Mouse (Mus musculus): ENCODE measurements around the gene Git2. TPM values are rescaled to one million over a fixed set of nuclear protein-coding genes. Genes with fewer than 3 reads are reported as not detected.

Gene Git2
- polyA plus RNA-seq, 1 experiment from 2014 or later: 32.6 TPM

GRCm38 (mm10) chr5:114764812-114765735 is 10.2 kb downstream of the Git2 start:
- H3K36me3 ChIP-seq (ENCODE audit: control insufficient read depth, insufficient read depth, low read length): peaks cover 60% of the 10 kb centered on the region
- H3K9ac ChIP-seq (ENCODE audit: low read length): no peak overlapping the region
- no peak overlapping the region for H3K4me2 ChIP-seq (ENCODE audit: low read length)
- 89% methylated on average over 18 of the region's 18 CpGs for WGBS
- no peak for ATAC-seq (ENCODE audit: insufficient number of reproducible peaks, insufficient read depth, low FRiP score, low read depth)
- H3K4me1 ChIP-seq (ENCODE audit: control insufficient read depth in 2 of 2, insufficient read depth in 2 of 2, low read length in 2 of 2): peaks cover 0 to 3% of the 10 kb centered on the region in 2 experiments; a peak in 2 of 4 replicates
- H3K4me3 ChIP-seq (ENCODE audit: control insufficient read depth in 1 of 2, insufficient read depth in 1 of 2, low read depth in 1 of 2, low read length in 2 of 2): no peak overlapping the region
- H3K27me3 ChIP-seq (ENCODE audit: control insufficient read depth, insufficient read depth, low read length): no peaks in the 10 kb centered on the region
- H3K9me3 ChIP-seq (ENCODE audit: control insufficient read depth, low read length): no peaks in the 10 kb centered on the region
- no peak overlapping the region for H3K27ac ChIP-seq (replicated peaks in 1 of 2; ENCODE audit: control insufficient read depth in 1 of 2, insufficient read depth in 1 of 2, low read depth in 2 of 2, low read length in 2 of 2)

- no peak overlapping the region for H3K9ac ChIP-seq (ENCODE audit: low read length)
- ATAC-seq (ENCODE audit: insufficient number of reproducible peaks, insufficient read depth, low FRiP score, low read depth): no peak
- peaks cover 88% of the 10 kb centered on the region for H3K36me3 ChIP-seq (ENCODE audit: control insufficient read depth, insufficient read depth, low read length)
- peak overlapping the region; percentile 11 to 14; a peak in 1 of 4 replicates for H3K27ac ChIP-seq (replicated peaks in 1 of 2; ENCODE audit: control insufficient read depth in 1 of 2, insufficient read depth in 1 of 2, low read depth in 2 of 2, low read length in 2 of 2)
- no peak overlapping the region for H3K4me2 ChIP-seq (ENCODE audit: low read length)
- 33% methylated on average over 8 of the region's 8 CpGs for WGBS
- H3K4me3 ChIP-seq (ENCODE audit: control insufficient read depth in 1 of 2, insufficient read depth in 1 of 2, low read depth in 1 of 2, low read length in 2 of 2): no peak overlapping the region
- H3K9me3 ChIP-seq (ENCODE audit: control insufficient read depth, low read length): no peaks in the 10 kb centered on the region
- H3K4me1 ChIP-seq (ENCODE audit: control insufficient read depth in 2 of 2, insufficient read depth in 2 of 2, low read length in 2 of 2): peaks cover 0 to 3% of the 10 kb centered on the region in 2 experiments; a peak in 2 of 4 replicates
- no peaks in the 10 kb centered on the region for H3K27me3 ChIP-seq (ENCODE audit: control insufficient read depth, insufficient read depth, low read length)
Observed at GRCm38 (mm10) chr5:114761980-114762379, 13.3 kb downstream of the Git2 start.

- no peak for ATAC-seq (ENCODE audit: insufficient number of reproducible peaks, insufficient read depth, low FRiP score, low read depth)
- H3K4me2 ChIP-seq (ENCODE audit: low read length): no peak overlapping the region
- H3K4me3 ChIP-seq (ENCODE audit: control insufficient read depth in 1 of 2, insufficient read depth in 1 of 2, low read depth in 1 of 2, low read length in 2 of 2): no peak overlapping the region
- WGBS: 86% methylated on average over 5 of the region's 5 CpGs
- peaks cover 0 to 3% of the 10 kb centered on the region in 2 experiments; a peak in 2 of 4 replicates for H3K4me1 ChIP-seq (ENCODE audit: control insufficient read depth in 2 of 2, insufficient read depth in 2 of 2, low read length in 2 of 2)
- H3K27ac ChIP-seq (replicated peaks in 1 of 2; ENCODE audit: control insufficient read depth in 1 of 2, insufficient read depth in 1 of 2, low read depth in 2 of 2, low read length in 2 of 2): no peak overlapping the region
- H3K36me3 ChIP-seq (ENCODE audit: control insufficient read depth, insufficient read depth, low read length): peaks cover 94% of the 10 kb centered on the region
- no peaks in the 10 kb centered on the region for H3K9me3 ChIP-seq (ENCODE audit: control insufficient read depth, low read length)
- no peak overlapping the region for H3K9ac ChIP-seq (ENCODE audit: low read length)
- no peaks in the 10 kb centered on the region for H3K27me3 ChIP-seq (ENCODE audit: control insufficient read depth, insufficient read depth, low read length)
Observed at GRCm38 (mm10) chr5:114759536-114760090, 15.7 kb downstream of the Git2 start.

GRCm38 (mm10) chr5:114753384-114753783 is 21.9 kb downstream of the Git2 start:
- Histone ChIP-seq H3K4me2 (ENCODE audit: low read length) (no peak overlapping the region), H3K4me1 (ENCODE audit: control insufficient read depth in 2 of 2, insufficient read depth in 2 of 2, low read length in 2 of 2) (no peaks in the 10 kb centered on the region), H3K27ac (replicated peaks in 1 of 2; ENCODE audit: control insufficient read depth in 1 of 2, insufficient read depth in 1 of 2, low read depth in 2 of 2, low read length in 2 of 2) (no peak overlapping the region), H3K36me3 (ENCODE audit: control insufficient read depth, insufficient read depth, low read length) (peaks cover 95% of the 10 kb centered on the region), H3K9me3 (ENCODE audit: control insufficient read depth, low read length) (no peaks in the 10 kb centered on the region), H3K9ac (ENCODE audit: low read length) (no peak overlapping the region), H3K27me3 (ENCODE audit: control insufficient read depth, insufficient read depth, low read length) (no peaks in the 10 kb centered on the region), H3K4me3 (ENCODE audit: control insufficient read depth in 1 of 2, insufficient read depth in 1 of 2, low read depth in 1 of 2, low read length in 2 of 2) (no peak overlapping the region)
- ATAC-seq (ENCODE audit: insufficient number of reproducible peaks, insufficient read depth, low FRiP score, low read depth): no peak
- WGBS: 89% methylated on average over 12 of the region's 12 CpGs

GRCm38 (mm10) chr5:114752397-114752796 is 22.9 kb downstream of the Git2 start:
- no peaks in the 10 kb centered on the region for H3K4me1 ChIP-seq (ENCODE audit: control insufficient read depth in 2 of 2, insufficient read depth in 2 of 2, low read length in 2 of 2)
- no peak overlapping the region for H3K4me3 ChIP-seq (ENCODE audit: control insufficient read depth in 1 of 2, insufficient read depth in 1 of 2, low read depth in 1 of 2, low read length in 2 of 2)
- H3K9me3 ChIP-seq (ENCODE audit: control insufficient read depth, low read length): no peaks in the 10 kb centered on the region
- no peaks in the 10 kb centered on the region for H3K27me3 ChIP-seq (ENCODE audit: control insufficient read depth, insufficient read depth, low read length)
- H3K27ac ChIP-seq (replicated peaks in 1 of 2; ENCODE audit: control insufficient read depth in 1 of 2, insufficient read depth in 1 of 2, low read depth in 2 of 2, low read length in 2 of 2): no peak overlapping the region
- peaks cover 97% of the 10 kb centered on the region for H3K36me3 ChIP-seq (ENCODE audit: control insufficient read depth, insufficient read depth, low read length)
- ATAC-seq (ENCODE audit: insufficient number of reproducible peaks, insufficient read depth, low FRiP score, low read depth): no peak
- no peak overlapping the region for H3K9ac ChIP-seq (ENCODE audit: low read length)
- WGBS: 88% methylated on average over 10 of the region's 10 CpGs
- no peak overlapping the region for H3K4me2 ChIP-seq (ENCODE audit: low read length)

- WGBS: 91% methylated on average over 10 of the region's 10 CpGs
- Histone ChIP-seq H3K4me1 (ENCODE audit: control insufficient read depth in 2 of 2, insufficient read depth in 2 of 2, low read length in 2 of 2) (no peaks in the 10 kb centered on the region), H3K4me2 (ENCODE audit: low read length) (no peak overlapping the region), H3K4me3 (ENCODE audit: control insufficient read depth in 1 of 2, insufficient read depth in 1 of 2, low read depth in 1 of 2, low read length in 2 of 2) (no peak overlapping the region), H3K27me3 (ENCODE audit: control insufficient read depth, insufficient read depth, low read length) (no peaks in the 10 kb centered on the region), H3K36me3 (ENCODE audit: control insufficient read depth, insufficient read depth, low read length) (peaks cover 91% of the 10 kb centered on the region), H3K9me3 (ENCODE audit: control insufficient read depth, low read length) (no peaks in the 10 kb centered on the region), H3K9ac (ENCODE audit: low read length) (no peak overlapping the region), H3K27ac (replicated peaks in 1 of 2; ENCODE audit: control insufficient read depth in 1 of 2, insufficient read depth in 1 of 2, low read depth in 2 of 2, low read length in 2 of 2) (no peak overlapping the region)
- ATAC-seq (ENCODE audit: insufficient number of reproducible peaks, insufficient read depth, low FRiP score, low read depth): no peak
Observed at GRCm38 (mm10) chr5:114750325-114750724, 25.0 kb downstream of the Git2 start.

- no peak overlapping the region for H3K4me3 ChIP-seq (ENCODE audit: control insufficient read depth in 1 of 2, insufficient read depth in 1 of 2, low read depth in 1 of 2, low read length in 2 of 2)
- H3K27me3 ChIP-seq (ENCODE audit: control insufficient read depth, insufficient read depth, low read length): no peaks in the 10 kb centered on the region
- no peak overlapping the region for H3K4me2 ChIP-seq (ENCODE audit: low read length)
- peaks cover 92% of the 10 kb centered on the region for H3K36me3 ChIP-seq (ENCODE audit: control insufficient read depth, insufficient read depth, low read length)
- no peak for ATAC-seq (ENCODE audit: insufficient number of reproducible peaks, insufficient read depth, low FRiP score, low read depth)
- 91% methylated on average over 5 of the region's 5 CpGs for WGBS
- H3K9me3 ChIP-seq (ENCODE audit: control insufficient read depth, low read length): no peaks in the 10 kb centered on the region
- peaks cover 11 to 12% of the 10 kb centered on the region in 2 experiments for H3K4me1 ChIP-seq (ENCODE audit: control insufficient read depth in 2 of 2, insufficient read depth in 2 of 2, low read length in 2 of 2)
- H3K9ac ChIP-seq (ENCODE audit: low read length): no peak overlapping the region
- no peak overlapping the region for H3K27ac ChIP-seq (replicated peaks in 1 of 2; ENCODE audit: control insufficient read depth in 1 of 2, insufficient read depth in 1 of 2, low read depth in 2 of 2, low read length in 2 of 2)
Observed at GRCm38 (mm10) chr5:114747521-114747920, 27.8 kb downstream of the Git2 start.
